Mouse (Mus musculus) E14TG2a.4 (cell line): Measurements from ENCODE around the gene Wdr18.

Experiments
- H3K27me3 ChIP-seq: 2 replicates; pipeline ENCODE4 v1.6.1; 2014; ENCODE audit warnings: low read length, control low read depth; ENCODE audit not compliant: insufficient read depth
- H3K36me3 ChIP-seq: 2 replicates; pipeline ENCODE4 v1.6.1; 2014; ENCODE audit warnings: low read length, control low read depth; ENCODE audit not compliant: insufficient read depth
- H3K4me1 ChIP-seq: replicated peaks from 2 replicates; pipeline ENCODE4 v1.6.1; 2014; ENCODE audit warnings: low read depth, low read length, control low read depth
- H3K4me3 ChIP-seq: replicated peaks from 2 replicates; pipeline ENCODE4 v1.5.1; 2014; ENCODE audit warnings: mild to moderate bottlenecking, low read length
- H3K9me3 ChIP-seq: 2 replicates; pipeline ENCODE4 v1.6.1; 2014; ENCODE audit warnings: low read length, control low read depth
- CTCF ChIP-seq: conservative IDR thresholded peaks from 2 replicates; pipeline ENCODE4 v1.5.1; 2014; ENCODE audit warnings: low read length
- NANOG ChIP-seq: IDR thresholded peaks from 2 replicates; pipeline ENCODE4 v1.6.1; 2014; ENCODE audit warnings: borderline replicate concordance, low read length, mixed read lengths
- POU5F1 ChIP-seq: IDR thresholded peaks from 2 replicates; pipeline ENCODE4 v1.6.1; 2014; ENCODE audit warnings: low read length, borderline replicate concordance

The Wdr18 gene

GRCm38 (mm10) chr10:79989870-79990269 lies 29.9 kb downstream of the Wdr18 start:
- peaks cover 5% of the 10 kb centered on the region for H3K9me3 ChIP-seq
- peaks cover 39% of the 10 kb centered on the region for H3K36me3 ChIP-seq
- H3K4me1 ChIP-seq = peaks cover 68% of the 10 kb centered on the region
- peaks cover 22% of the 10 kb centered on the region for H3K27me3 ChIP-seq
- TF ChIP-seq POU5F1 (no peak), NANOG (no peak), CTCF (no peak)
- peak overlapping the region; percentile 86 for H3K4me3 ChIP-seq

- TF ChIP-seq NANOG (no peak), CTCF (no peak), POU5F1 (no peak)
- Histone ChIP-seq H3K4me1 (peaks cover 69% of the 10 kb centered on the region), H3K9me3 (peaks cover 5% of the 10 kb centered on the region), H3K36me3 (peaks cover 43% of the 10 kb centered on the region), H3K4me3 (peak overlapping the region; percentile 35; the same call in 1 of the 2 replicates), H3K27me3 (peaks cover 22% of the 10 kb centered on the region)
These were observed 31.1 kb downstream of the Wdr18 start for GRCm38 (mm10) chr10:79991099-79991498.

GRCm38 (mm10) chr10:79991548-79991947 lies 31.6 kb downstream of the Wdr18 start:
- TF ChIP-seq CTCF (peak; percentile 86), POU5F1 (no peak)
- peaks cover 43% of the 10 kb centered on the region for H3K36me3 ChIP-seq
- H3K27me3 ChIP-seq = peaks cover 22% of the 10 kb centered on the region
- 0 out of 2 replicates have a peak overlapping the region, but pooled peaks have one; percentile 35 for H3K4me3 ChIP-seq
- peaks cover 66% of the 10 kb centered on the region for H3K4me1 ChIP-seq
- peaks cover 5% of the 10 kb centered on the region for H3K9me3 ChIP-seq

GRCm38 (mm10) chr10:79994397-79995115 lies 34.6 kb downstream of the Wdr18 start:
- Histone ChIP-seq H3K4me3 (no peak overlapping the region), H3K27me3 (peaks cover 11% of the 10 kb centered on the region), H3K36me3 (peaks cover 53% of the 10 kb centered on the region), H3K9me3 (peaks cover 5% of the 10 kb centered on the region), H3K4me1 (peaks cover 62% of the 10 kb centered on the region)
- TF ChIP-seq NANOG (no peak), CTCF (no peak), POU5F1 (no peak; the same call in 1 of the 2 replicates)

- H3K9me3 ChIP-seq = peaks cover 5% of the 10 kb centered on the region
- peaks cover 57% of the 10 kb centered on the region for H3K36me3 ChIP-seq
- H3K27me3 ChIP-seq = peaks cover 4% of the 10 kb centered on the region
- peak overlapping the region; percentile 83 for H3K4me3 ChIP-seq
- peaks cover 57% of the 10 kb centered on the region for H3K4me1 ChIP-seq
- TF ChIP-seq NANOG (no peak), POU5F1 (no peak), CTCF (no peak)
These were observed 35.7 kb downstream of the Wdr18 start for GRCm38 (mm10) chr10:79995636-79996035.

- H3K4me1 ChIP-seq = peaks cover 55% of the 10 kb centered on the region
- peaks cover 7% of the 10 kb centered on the region for H3K27me3 ChIP-seq
- H3K36me3 ChIP-seq = peaks cover 52% of the 10 kb centered on the region
- peak within 1 kb of the TSS; percentile 83 for H3K4me3 ChIP-seq
- H3K9me3 ChIP-seq = peaks cover 5% of the 10 kb centered on the region
- TF ChIP-seq NANOG (no peak), POU5F1 (no peak), CTCF (no peak)
These were observed 36.5 kb downstream of the Wdr18 start, which contains the start of gene Abca7 for GRCm38 (mm10) chr10:79996272-79997033. Abca7 (plus strand) TSS chr10:79996494.

- Histone ChIP-seq H3K4me3 (peak overlapping the region; percentile 83), H3K4me1 (peaks cover 60% of the 10 kb centered on the region), H3K36me3 (peaks cover 45% of the 10 kb centered on the region), H3K9me3 (no peaks in the 10 kb centered on the region), H3K27me3 (peaks cover 13% of the 10 kb centered on the region)
- no peak for TF ChIP-seq NANOG
- TF ChIP-seq CTCF = no peak
- TF ChIP-seq POU5F1 = no peak
These were observed 37.2 kb downstream of the Wdr18 start for GRCm38 (mm10) chr10:79997034-79997760.

GRCm38 (mm10) chr10:79997819-79998218 lies 37.9 kb downstream of the Wdr18 start:
- peaks cover 65% of the 10 kb centered on the region for H3K4me1 ChIP-seq
- TF ChIP-seq NANOG (no peak), POU5F1 (no peak), CTCF (no peak)
- H3K9me3 ChIP-seq = no peaks in the 10 kb centered on the region
- H3K36me3 ChIP-seq = peaks cover 39% of the 10 kb centered on the region
- H3K4me3 ChIP-seq = peak overlapping the region; percentile 83
- peaks cover 17% of the 10 kb centered on the region for H3K27me3 ChIP-seq
